Mouse (Mus musculus): ENCODE measurements at regions not wholly inside any gene's neighbourhood (a gene's known extent, or its start where the extent isn't known, plus 50 kb on each side); places are given as distances from the start of the nearest gene placed in this dataset.

- Histone ChIP-seq H3K27me3 (ENCODE audit: control insufficient read depth, insufficient read depth, low read length) (peaks cover 10% of the 10 kb centered on the region; the same call in 1 of the 2 replicates), H3K27ac (ENCODE audit: low read depth, low read length) (no peak overlapping the region), H3K9me3 (ENCODE audit: control insufficient read depth, low read length) (no peaks in the 10 kb centered on the region), H3K36me3 (ENCODE audit: control insufficient read depth, insufficient read depth, low read length) (no peaks in the 10 kb centered on the region), H3K4me2 (no peak overlapping the region), H3K4me3 (ENCODE audit: low read depth, low read length) (no peak overlapping the region), H3K9ac (ENCODE audit: low read length) (no peak overlapping the region), H3K4me1 (ENCODE audit: control insufficient read depth, insufficient read depth, low read length) (peaks cover 14% of the 10 kb centered on the region)
- no peak for ATAC-seq (ENCODE audit: low FRiP score)
- WGBS, result 83% methylated on average over 9 of the region's 9 CpGs
- DNase-seq (ENCODE audit: low spot score, missing footprints), result peak; percentile 77
Measured at GRCm38 (mm10) chr11:117419351-117419969, 64.7 kb upstream of the Gm11733 start.

DNA sequence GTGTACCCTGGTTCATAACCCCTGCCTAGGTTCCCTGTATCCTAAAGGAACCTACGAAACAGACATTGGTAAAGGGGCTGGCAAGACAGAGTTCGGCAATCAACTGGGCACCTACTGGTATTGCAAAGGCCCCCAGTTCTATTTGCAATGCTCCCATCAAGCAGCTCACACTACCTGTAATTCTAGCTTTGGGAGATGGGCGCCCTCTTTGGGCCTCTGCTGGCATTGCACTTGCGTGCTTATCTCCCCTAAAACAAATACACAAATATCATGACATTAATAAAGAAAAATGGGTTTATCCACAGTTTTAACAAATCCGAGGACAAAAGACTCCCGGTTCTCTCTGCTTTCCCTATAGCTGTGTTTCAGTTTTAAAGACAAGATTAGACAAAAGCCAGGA, 61.5 kb upstream of the Gm11733 start:
- no peak overlapping the region for H3K4me3 ChIP-seq (ENCODE audit: low read depth, low read length)
- no peak overlapping the region for H3K27ac ChIP-seq (ENCODE audit: low read depth, low read length)
- no peaks in the 10 kb centered on the region for H3K36me3 ChIP-seq (ENCODE audit: control insufficient read depth, insufficient read depth, low read length)
- no peak overlapping the region for H3K9ac ChIP-seq (ENCODE audit: low read length)
- H3K9me3 ChIP-seq (ENCODE audit: control insufficient read depth, low read length), result no peaks in the 10 kb centered on the region
- H3K27me3 ChIP-seq (ENCODE audit: control insufficient read depth, insufficient read depth, low read length), result no peaks in the 10 kb centered on the region; the same call in 1 of the 2 replicates
- no peak for ATAC-seq (ENCODE audit: low FRiP score)
- DNase-seq (ENCODE audit: low spot score, missing footprints), result peak; percentile 73
- WGBS, result 86% methylated on average over 6 of the region's 6 CpGs
- H3K4me2 ChIP-seq, result no peak overlapping the region
- peaks cover 4% of the 10 kb centered on the region; the same call in 1 of the 2 replicates for H3K4me1 ChIP-seq (ENCODE audit: control insufficient read depth, insufficient read depth, low read length)

- H3K4me1 ChIP-seq (ENCODE audit: control insufficient read depth, insufficient read depth, low read length), result no peaks in the 10 kb centered on the region
- DNase-seq (ENCODE audit: low spot score, missing footprints) (peak; percentile 19), ATAC-seq (ENCODE audit: low FRiP score) (no peak)
- no peaks in the 10 kb centered on the region for H3K9me3 ChIP-seq (ENCODE audit: control insufficient read depth, low read length)
- no peak overlapping the region for H3K9ac ChIP-seq (ENCODE audit: low read length)
- 94% methylated on average over 2 of the region's 2 CpGs for WGBS
- no peak overlapping the region for H3K4me3 ChIP-seq (ENCODE audit: low read depth, low read length)
- no peak overlapping the region for H3K4me2 ChIP-seq
- no peaks in the 10 kb centered on the region; the same call in 1 of the 2 replicates for H3K27me3 ChIP-seq (ENCODE audit: control insufficient read depth, insufficient read depth, low read length)
- H3K27ac ChIP-seq (ENCODE audit: low read depth, low read length), result no peak overlapping the region
- no peaks in the 10 kb centered on the region for H3K36me3 ChIP-seq (ENCODE audit: control insufficient read depth, insufficient read depth, low read length)
Measured at GRCm38 (mm10) chr11:117423422-117423821, 60.7 kb upstream of the Gm11733 start.

DNA sequence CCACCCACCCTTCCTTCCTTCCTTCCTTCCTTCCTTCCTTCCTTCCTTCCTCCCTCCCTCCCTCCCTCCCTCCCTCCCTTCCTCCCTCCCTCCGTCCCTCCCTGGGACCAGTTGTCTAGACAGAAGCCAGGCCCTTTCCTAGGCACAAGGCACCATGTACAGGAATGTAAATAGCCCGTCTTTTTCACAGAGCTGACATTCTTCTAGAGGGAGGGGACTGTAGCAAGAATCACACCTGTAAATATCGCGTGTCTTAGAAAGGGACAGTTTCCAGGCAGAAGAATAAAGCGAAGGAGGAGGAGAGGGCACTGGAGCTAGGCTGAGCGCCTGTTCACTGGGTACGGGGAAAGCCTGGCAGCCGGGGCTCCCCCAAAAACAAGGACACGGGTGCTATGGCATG, 58.7 kb upstream of the Gm11733 start:
- Histone ChIP-seq H3K27ac (ENCODE audit: low read depth, low read length) (no peak overlapping the region), H3K4me3 (ENCODE audit: low read depth, low read length) (no peak overlapping the region), H3K36me3 (ENCODE audit: control insufficient read depth, insufficient read depth, low read length) (no peaks in the 10 kb centered on the region), H3K9ac (ENCODE audit: low read length) (no peak overlapping the region), H3K27me3 (ENCODE audit: control insufficient read depth, insufficient read depth, low read length) (no peaks in the 10 kb centered on the region; the same call in 1 of the 2 replicates), H3K9me3 (ENCODE audit: control insufficient read depth, low read length) (no peaks in the 10 kb centered on the region), H3K4me1 (ENCODE audit: control insufficient read depth, insufficient read depth, low read length) (peaks cover 4% of the 10 kb centered on the region; the same call in 1 of the 2 replicates), H3K4me2 (no peak overlapping the region)
- WGBS, result 64% methylated on average over 8 of the region's 9 CpGs
- ATAC-seq (ENCODE audit: low FRiP score) (no peak), DNase-seq (ENCODE audit: low spot score, missing footprints) (peak; percentile 23)

DNA sequence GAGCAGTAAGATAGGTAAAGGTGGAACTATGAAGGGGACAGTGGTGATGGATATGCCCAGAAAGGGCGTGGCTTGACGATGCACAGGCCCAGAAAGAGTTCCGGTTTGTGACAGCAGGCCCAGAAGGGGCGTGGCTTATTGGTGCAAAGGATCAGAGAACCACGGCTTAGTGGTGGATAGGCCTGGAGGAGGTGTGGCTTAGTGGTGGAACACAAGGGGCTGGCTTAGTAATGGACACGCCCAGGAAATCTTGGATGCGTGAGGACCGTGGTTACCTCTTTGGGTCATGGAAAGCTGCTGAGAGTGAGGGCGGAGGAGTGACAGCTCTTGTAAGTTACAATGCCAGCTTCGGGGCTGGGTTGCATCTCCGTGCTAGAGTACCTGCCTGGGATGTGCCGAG, 58.2 kb upstream of the Gm11733 start:
- no peak overlapping the region for H3K27ac ChIP-seq (ENCODE audit: low read depth, low read length)
- H3K27me3 ChIP-seq (ENCODE audit: control insufficient read depth, insufficient read depth, low read length), result no peaks in the 10 kb centered on the region; the same call in 1 of the 2 replicates
- no peak overlapping the region for H3K4me3 ChIP-seq (ENCODE audit: low read depth, low read length)
- H3K4me1 ChIP-seq (ENCODE audit: control insufficient read depth, insufficient read depth, low read length), result peaks cover 4% of the 10 kb centered on the region; the same call in 1 of the 2 replicates
- H3K9me3 ChIP-seq (ENCODE audit: control insufficient read depth, low read length), result no peaks in the 10 kb centered on the region
- 32% methylated on average over 12 of the region's 12 CpGs for WGBS
- no peak overlapping the region for H3K9ac ChIP-seq (ENCODE audit: low read length)
- no peaks in the 10 kb centered on the region for H3K36me3 ChIP-seq (ENCODE audit: control insufficient read depth, insufficient read depth, low read length)
- DNase-seq (ENCODE audit: low spot score, missing footprints) (peak; percentile 81), ATAC-seq (ENCODE audit: low FRiP score) (peak; percentile 66)
- H3K4me2 ChIP-seq, result no peak overlapping the region

DNA sequence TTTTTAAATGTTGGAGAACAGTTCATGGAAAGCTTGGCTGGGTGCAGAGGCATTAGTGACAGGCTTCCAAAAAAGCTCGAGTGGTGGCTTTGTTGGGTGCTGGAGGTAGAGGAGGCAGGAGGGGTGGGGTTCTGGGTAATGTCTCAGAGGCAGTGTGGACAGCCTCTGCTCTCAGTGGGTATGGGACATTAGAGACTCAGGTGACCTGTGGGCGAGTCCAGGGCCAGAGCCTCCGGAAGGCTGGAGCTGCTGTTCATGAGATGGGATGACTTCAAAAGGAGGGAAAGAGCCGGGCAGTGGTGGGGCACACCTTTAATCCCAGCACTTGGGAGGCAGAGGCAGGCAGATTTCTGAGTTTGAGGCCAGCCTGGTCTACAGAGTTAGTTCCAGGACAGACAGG, 57.5 kb upstream of the Gm11733 start:
- ATAC-seq (ENCODE audit: low FRiP score), result no peak
- peaks cover 4% of the 10 kb centered on the region; the same call in 1 of the 2 replicates for H3K4me1 ChIP-seq (ENCODE audit: control insufficient read depth, insufficient read depth, low read length)

DNA sequence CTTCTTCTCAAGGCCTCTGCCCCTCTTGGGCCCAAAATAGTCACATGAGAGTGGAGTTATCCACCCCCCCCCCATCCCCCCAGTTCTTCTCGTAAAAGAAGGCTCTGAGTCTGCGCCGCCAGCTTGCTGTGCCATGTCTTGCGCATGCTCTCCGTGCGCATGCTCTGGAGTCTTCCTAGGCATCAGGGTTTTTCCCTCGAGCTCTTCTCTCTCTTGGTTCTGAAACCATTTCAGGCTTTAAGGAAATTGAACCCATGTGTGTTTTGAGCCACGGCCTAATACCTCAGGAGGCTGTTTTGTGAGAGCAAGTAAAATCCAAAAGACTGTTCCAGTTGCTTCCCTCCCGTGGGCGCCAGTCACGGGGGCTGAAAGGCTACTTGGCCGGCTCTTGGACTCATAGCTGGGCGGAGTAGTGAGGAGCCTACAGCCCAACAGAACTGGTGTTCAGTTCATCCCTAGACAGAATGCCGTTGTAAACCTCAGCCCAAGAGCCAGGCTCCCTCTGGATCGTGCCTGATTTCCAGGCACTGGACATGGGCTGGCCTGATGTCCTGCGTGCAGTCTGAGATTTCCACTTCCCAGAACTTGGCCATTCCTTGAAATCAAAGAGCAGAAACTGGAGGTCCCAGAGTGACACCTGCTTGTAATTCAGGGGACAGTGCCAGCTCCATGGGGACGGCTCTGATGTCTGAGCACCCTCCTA, 56.2 kb upstream of the Gm11733 start:
- no peak overlapping the region for H3K4me3 ChIP-seq (ENCODE audit: low read depth, low read length)
- H3K9me3 ChIP-seq (ENCODE audit: control insufficient read depth, low read length), result no peaks in the 10 kb centered on the region
- no peak overlapping the region for H3K4me2 ChIP-seq
- DNase-seq (ENCODE audit: low spot score, missing footprints), result peak; percentile 73
- 89% methylated on average over 17 of the region's 17 CpGs for WGBS
- H3K27me3 ChIP-seq (ENCODE audit: control insufficient read depth, insufficient read depth, low read length), result no peaks in the 10 kb centered on the region; the same call in 1 of the 2 replicates
- no peak overlapping the region for H3K9ac ChIP-seq (ENCODE audit: low read length)
- H3K27ac ChIP-seq (ENCODE audit: low read depth, low read length), result no peak overlapping the region
- peaks cover 4% of the 10 kb centered on the region; the same call in 1 of the 2 replicates for H3K4me1 ChIP-seq (ENCODE audit: control insufficient read depth, insufficient read depth, low read length)
- no peak for ATAC-seq (ENCODE audit: low FRiP score)
- H3K36me3 ChIP-seq (ENCODE audit: control insufficient read depth, insufficient read depth, low read length), result no peaks in the 10 kb centered on the region

More for the DNA sequence above, 57.5 kb upstream of the Gm11733 start:
- H3K36me3 ChIP-seq (ENCODE audit: control insufficient read depth, insufficient read depth, low read length), result no peaks in the 10 kb centered on the region
- DNase-seq (ENCODE audit: low spot score, missing footprints), result no peak
- WGBS, result 88% methylated on average over 4 of the region's 4 CpGs
- no peak overlapping the region for H3K4me3 ChIP-seq (ENCODE audit: low read depth, low read length)
- no peak overlapping the region for H3K9ac ChIP-seq (ENCODE audit: low read length)
- H3K27me3 ChIP-seq (ENCODE audit: control insufficient read depth, insufficient read depth, low read length), result no peaks in the 10 kb centered on the region; the same call in 1 of the 2 replicates
- H3K4me2 ChIP-seq, result no peak overlapping the region
- H3K9me3 ChIP-seq (ENCODE audit: control insufficient read depth, low read length), result no peaks in the 10 kb centered on the region
- H3K27ac ChIP-seq (ENCODE audit: low read depth, low read length), result no peak overlapping the region

- WGBS, result 81% methylated on average over 10 of the region's 10 CpGs
Measured at GRCm38 (mm10) chr11:117429326-117429752, 54.8 kb upstream of the Gm11733 start.

GRCm38 (mm10) chr11:117429894-117430293, 54.3 kb upstream of the Gm11733 start:
- WGBS, result 69% methylated on average over 8 of the region's 8 CpGs
- Histone ChIP-seq H3K27ac (ENCODE audit: low read depth, low read length) (no peak overlapping the region), H3K4me3 (ENCODE audit: low read depth, low read length) (no peak overlapping the region), H3K4me1 (ENCODE audit: control insufficient read depth, insufficient read depth, low read length) (peaks cover 4% of the 10 kb centered on the region; the same call in 1 of the 2 replicates), H3K9ac (ENCODE audit: low read length) (no peak overlapping the region), H3K9me3 (ENCODE audit: control insufficient read depth, low read length) (no peaks in the 10 kb centered on the region), H3K27me3 (ENCODE audit: control insufficient read depth, insufficient read depth, low read length) (no peaks in the 10 kb centered on the region), H3K4me2 (no peak overlapping the region), H3K36me3 (ENCODE audit: control insufficient read depth, insufficient read depth, low read length) (no peaks in the 10 kb centered on the region)
- DNase-seq (ENCODE audit: low spot score, missing footprints), result peak; percentile 77
- no peak for ATAC-seq (ENCODE audit: low FRiP score)

More at GRCm38 (mm10) chr11:117429326-117429752, 54.8 kb upstream of the Gm11733 start:
- Histone ChIP-seq H3K36me3 (ENCODE audit: control insufficient read depth, insufficient read depth, low read length) (no peaks in the 10 kb centered on the region), H3K4me3 (ENCODE audit: low read depth, low read length) (no peak overlapping the region), H3K27ac (ENCODE audit: low read depth, low read length) (no peak overlapping the region), H3K4me1 (ENCODE audit: control insufficient read depth, insufficient read depth, low read length) (peaks cover 4% of the 10 kb centered on the region; the same call in 1 of the 2 replicates), H3K4me2 (no peak overlapping the region), H3K9ac (ENCODE audit: low read length) (no peak overlapping the region), H3K9me3 (ENCODE audit: control insufficient read depth, low read length) (no peaks in the 10 kb centered on the region), H3K27me3 (ENCODE audit: control insufficient read depth, insufficient read depth, low read length) (no peaks in the 10 kb centered on the region; the same call in 1 of the 2 replicates)
- DNase-seq (ENCODE audit: low spot score, missing footprints) (peak; percentile 71), ATAC-seq (ENCODE audit: low FRiP score) (no peak)
